Mouse (Mus musculus) CD4-positive naive resting alpha-beta T cell, adult 57 days (primary cell): Measurements from ENCODE around the gene 4931422A03Rik. TPM values are rescaled to one million over a fixed set of nuclear protein-coding genes. Genes with fewer than 3 reads are reported as not detected.

Source experiments
- total RNA-seq: library from RNA; stranded (reverse); gene quantifications from one replicate; pipeline ENCODE4 v1.2.4, GENCODE M21; 2023

The 4931422A03Rik gene
- total RNA-seq = not detected

GRCm38 (mm10) chr2:104028139-104028723 lies at the start of gene 4931422A03Rik:
4931422A03Rik (minus strand) TSS chr2:104028361.

GRCm38 (mm10) chr2:104069704-104070185 lies 41.6 kb upstream of the 4931422A03Rik start, which contains the start of gene Cd59b:
Cd59b (plus strand) TSS chr2:104069849.

GRCm38 (mm10) chr2:104068450-104068849 lies 40.3 kb upstream of the 4931422A03Rik start, which contains the start of gene Gm10799:
Gm10799 (minus strand) TSS chr2:104068550.

GRCm38 (mm10) chr2:104065526-104065925 lies 37.4 kb upstream of the 4931422A03Rik start, which contains the start of gene Gm10912:
Gm10912 (plus strand) TSS chr2:104065826.

GRCm38 (mm10) chr2:104027458-104028138 lies 563 bp downstream of the 4931422A03Rik start, which contains the start of gene Fbxo3:
Fbxo3 (plus strand) TSS chr2:104027721.

GRCm38 (mm10) chr2:103957649-103958546 lies 70.3 kb downstream of the 4931422A03Rik start, which contains the start of gene Lmo2:
Lmo2 (plus strand) TSS chr2:103957986.

Other genes with a start within 250 kb of the 4931422A03Rik start
- gene Caprin1, start 230.7 kb downstream of the 4931422A03Rik start, total RNA-seq = 310 TPM
- gene Lmo2, start 70.4 kb downstream of the 4931422A03Rik start, total RNA-seq = 8.6 TPM
- 27.2 TPM for gene Fbxo3, start 640 bp downstream of the 4931422A03Rik start, total RNA-seq
- 0.47 TPM for gene Gm10912, start 37.5 kb upstream of the 4931422A03Rik start, total RNA-seq
- gene Gm10799, start 40.2 kb upstream of the 4931422A03Rik start, total RNA-seq = not detected
- gene Cd59b, start 41.5 kb upstream of the 4931422A03Rik start, total RNA-seq = not detected
- not detected for gene Cd59a, start 67.4 kb upstream of the 4931422A03Rik start, total RNA-seq
- gene A930018P22Rik, start 94.4 kb upstream of the 4931422A03Rik start, total RNA-seq = not detected